Mouse (Mus musculus): ENCODE data around the gene Sorbs1. TPM values are rescaled to one million over a fixed set of nuclear protein-coding genes. Genes with fewer than 3 reads are reported as not detected.

Gene Sorbs1
- total RNA-seq, 2 experiments from 2014 or later = 90.0 to 111 TPM

- DNase-seq = peak; percentile 25 to 35
Measured at GRCm38 (mm10) chr19:40512500-40513421, 818 bp downstream of the Sorbs1 start.

GRCm38 (mm10) chr19:40511679-40512309 is 1.8 kb downstream of the Sorbs1 start:
- no peak for DNase-seq

- DNase-seq = no peak
Measured at GRCm38 (mm10) chr19:40511100-40511439, 2.5 kb downstream of the Sorbs1 start.

GRCm38 (mm10) chr19:40510387-40511099 is 3.0 kb downstream of the Sorbs1 start:
- no peak for DNase-seq

GRCm38 (mm10) chr19:40509274-40509673 is 4.3 kb downstream of the Sorbs1 start:
- no peak for DNase-seq

- DNase-seq = no peak
Measured at GRCm38 (mm10) chr19:40508851-40509250, 4.7 kb downstream of the Sorbs1 start.

GRCm38 (mm10) chr19:40506965-40507364 is 6.6 kb downstream of the Sorbs1 start:
- no peak for DNase-seq

GRCm38 (mm10) chr19:40504336-40504735 is 9.2 kb downstream of the Sorbs1 start:
- no peak for DNase-seq

GRCm38 (mm10) chr19:40499940-40500737 is 13.4 kb downstream of the Sorbs1 start:
- DNase-seq = no peak

GRCm38 (mm10) chr19:40499141-40499540 is 14.4 kb downstream of the Sorbs1 start:
- no peak for DNase-seq

GRCm38 (mm10) chr19:40498162-40498725 is 15.3 kb downstream of the Sorbs1 start:
- DNase-seq = no peak

GRCm38 (mm10) chr19:40496509-40497267 is 16.9 kb downstream of the Sorbs1 start:
- DNase-seq = peak in 1 of 2 experiments; percentile 35

- DNase-seq = no peak
Measured at GRCm38 (mm10) chr19:40496071-40496470, 17.5 kb downstream of the Sorbs1 start.

GRCm38 (mm10) chr19:40492902-40493301 is 20.7 kb downstream of the Sorbs1 start:
- DNase-seq = no peak

GRCm38 (mm10) chr19:40491442-40491841 is 22.1 kb downstream of the Sorbs1 start:
- no peak for DNase-seq

GRCm38 (mm10) chr19:40490765-40491164 is 22.8 kb downstream of the Sorbs1 start:
- peak; percentile 16 to 40 for DNase-seq

- DNase-seq = no peak
Measured at GRCm38 (mm10) chr19:40489633-40490032, 23.9 kb downstream of the Sorbs1 start.

- no peak for DNase-seq
Measured at GRCm38 (mm10) chr19:40488853-40489454, 24.6 kb downstream of the Sorbs1 start.

GRCm38 (mm10) chr19:40487561-40487960 is 26.0 kb downstream of the Sorbs1 start:
- peak; percentile 64 to 76 for DNase-seq

GRCm38 (mm10) chr19:40481115-40481514 is 32.5 kb downstream of the Sorbs1 start:
- no peak for DNase-seq
